Mouse (Mus musculus) CD4-positive, CD25-positive, alpha-beta regulatory T cell, adult 2 months (primary cell): ENCODE results near the gene Cux1.

Experiments used
- DNase-seq: peaks from one replicate; pipeline ENCODE4 v3.0.0-alpha.2; 2012; ENCODE audit warnings: low read depth, low spot score

Gene Cux1

GRCm38 (mm10) chr5:136567176-136568025 lies at the start of gene Cux1:
Gene Cux1, minus strand, starts transcription at chr5:136567490.
- DNase-seq, result peak; percentile 92

GRCm38 (mm10) chr5:136612391-136612790 lies 45.1 kb upstream of the Cux1 start:
- no peak for DNase-seq

- no peak for DNase-seq
Measured at GRCm38 (mm10) chr5:136608814-136609434, 41.6 kb upstream of the Cux1 start.

- no peak for DNase-seq
Measured at GRCm38 (mm10) chr5:136605144-136605543, 37.9 kb upstream of the Cux1 start.

- DNase-seq, result no peak
Measured at GRCm38 (mm10) chr5:136603176-136603964, 36.1 kb upstream of the Cux1 start.

GRCm38 (mm10) chr5:136600511-136600910 lies 33.2 kb upstream of the Cux1 start:
- DNase-seq, result no peak

GRCm38 (mm10) chr5:136594896-136595540 lies 27.7 kb upstream of the Cux1 start:
- no peak for DNase-seq

GRCm38 (mm10) chr5:136591816-136592499 lies 24.7 kb upstream of the Cux1 start:
- no peak for DNase-seq

- DNase-seq, result no peak
Measured at GRCm38 (mm10) chr5:136589002-136589401, 21.7 kb upstream of the Cux1 start.

GRCm38 (mm10) chr5:136588471-136588870 lies 21.2 kb upstream of the Cux1 start:
- DNase-seq, result no peak

GRCm38 (mm10) chr5:136584676-136585285 lies 17.5 kb upstream of the Cux1 start:
- no peak for DNase-seq

- DNase-seq, result no peak
Measured at GRCm38 (mm10) chr5:136583666-136584464, 16.6 kb upstream of the Cux1 start.

GRCm38 (mm10) chr5:136583256-136583655 lies 16.0 kb upstream of the Cux1 start:
- DNase-seq, result peak; percentile 11

- no peak for DNase-seq
Measured at GRCm38 (mm10) chr5:136582201-136582600, 14.9 kb upstream of the Cux1 start.

- DNase-seq, result no peak
Measured at GRCm38 (mm10) chr5:136581625-136582024, 14.3 kb upstream of the Cux1 start.

- peak; percentile 72 for DNase-seq
Measured at GRCm38 (mm10) chr5:136581166-136581565, 13.9 kb upstream of the Cux1 start.

- DNase-seq, result no peak
Measured at GRCm38 (mm10) chr5:136578201-136578600, 10.9 kb upstream of the Cux1 start.

- DNase-seq, result no peak
Measured at GRCm38 (mm10) chr5:136570171-136570570, 2.9 kb upstream of the Cux1 start.

GRCm38 (mm10) chr5:136568776-136569175 lies 1.5 kb upstream of the Cux1 start:
- DNase-seq, result peak; percentile 83
